Mouse (Mus musculus) splenic B cell, adult 2 months (primary cell): ENCODE data around the gene Zfp53.
"Not testable (repeated sequence)": the region's sequence is repeated elsewhere in the genome, so short reads cannot be mapped to it uniquely, and the experiment has no call there.

Experiments used
- DNase-seq: peaks from one replicate; pipeline ENCODE4 v3.0.0-alpha.2; 2011; ENCODE audit warnings: low read depth, low spot score
- H3K27me3 ChIP-seq: 2 replicates; pipeline ENCODE4 v1.6.1; 2012; ENCODE audit warnings: mild to moderate bottlenecking, low read length, moderate library complexity, mixed read lengths; ENCODE audit not compliant: control insufficient read depth, poor library complexity, insufficient read depth, severe bottlenecking
- H3K36me3 ChIP-seq: 2 replicates; pipeline ENCODE4 v1.6.1; 2012; ENCODE audit warnings: mild to moderate bottlenecking, low read length, moderate library complexity, mixed read lengths; ENCODE audit not compliant: control insufficient read depth, poor library complexity, insufficient read depth, severe bottlenecking

The Zfp53 gene

GRCm38 (mm10) chr17:21488760-21489499, at the start of gene Zfp53:
Zfp53 (plus strand) TSS chr17:21488998.
- peak; percentile 86 for DNase-seq

GRCm38 (mm10) chr17:21449669-21450068, 39.1 kb upstream of the Zfp53 start:
- Histone ChIP-seq H3K36me3 (peaks cover 5% of the 10 kb centered on the region), H3K27me3 (no peaks in the 10 kb centered on the region)
- peak; percentile 89 for DNase-seq

More at GRCm38 (mm10) chr17:21488760-21489499, at the start of gene Zfp53:
- Histone ChIP-seq H3K36me3 (peaks cover 3% of the 10 kb centered on the region; the same call in 1 of the 2 replicates), H3K27me3 (no peaks in the 10 kb centered on the region)

- H3K36me3 ChIP-seq = peaks cover 7% of the 10 kb centered on the region
- DNase-seq = peak; percentile 95
- no peaks in the 10 kb centered on the region for H3K27me3 ChIP-seq
These were observed 38.6 kb upstream of the Zfp53 start, which contains the start of gene Zfp51 for GRCm38 (mm10) chr17:21450138-21450704. Zfp51 (plus strand) TSS chr17:21450374.

GRCm38 (mm10) chr17:21463550-21463949, 25.2 kb upstream of the Zfp53 start:
- Histone ChIP-seq H3K27me3 (no peaks in the 10 kb centered on the region), H3K36me3 (peaks cover 16% of the 10 kb centered on the region)
- peak; percentile 37 for DNase-seq

GRCm38 (mm10) chr17:21472032-21472652, 16.7 kb upstream of the Zfp53 start:
- DNase-seq = no peak
- no peaks in the 10 kb centered on the region for H3K36me3 ChIP-seq
- no peaks in the 10 kb centered on the region for H3K27me3 ChIP-seq

GRCm38 (mm10) chr17:21472653-21473307, 16.0 kb upstream of the Zfp53 start:
- Histone ChIP-seq H3K27me3 (no peaks in the 10 kb centered on the region), H3K36me3 (no peaks in the 10 kb centered on the region)
- DNase-seq = no peak

- H3K36me3 ChIP-seq = no peaks in the 10 kb centered on the region
- no peak for DNase-seq
- no peaks in the 10 kb centered on the region for H3K27me3 ChIP-seq
These were observed 15.2 kb upstream of the Zfp53 start for GRCm38 (mm10) chr17:21473362-21474190.

- not testable (repeated sequence) for DNase-seq, H3K27me3 ChIP-seq, H3K36me3 ChIP-seq
These were observed 14.1 kb upstream of the Zfp53 start for GRCm38 (mm10) chr17:21474729-21475128.

- not testable (repeated sequence) for H3K27me3 ChIP-seq, DNase-seq, H3K36me3 ChIP-seq
These were observed 13.5 kb upstream of the Zfp53 start for GRCm38 (mm10) chr17:21475290-21475689.

GRCm38 (mm10) chr17:21476351-21476750, 12.4 kb upstream of the Zfp53 start:
- not testable (repeated sequence) for H3K36me3 ChIP-seq, H3K27me3 ChIP-seq, DNase-seq

GRCm38 (mm10) chr17:21478103-21478777, 10.6 kb upstream of the Zfp53 start:
- not testable (repeated sequence) for H3K36me3 ChIP-seq, H3K27me3 ChIP-seq
- peak; percentile 4 for DNase-seq

- H3K27me3 ChIP-seq = no peaks in the 10 kb centered on the region
- peaks cover 3% of the 10 kb centered on the region; the same call in 1 of the 2 replicates for H3K36me3 ChIP-seq
- no peak for DNase-seq
These were observed 753 bp downstream of the Zfp53 start for GRCm38 (mm10) chr17:21489500-21490001.

GRCm38 (mm10) chr17:21501365-21501764, 12.6 kb downstream of the Zfp53 start:
- H3K36me3 ChIP-seq = no peaks in the 10 kb centered on the region; the same call in 1 of the 2 replicates
- H3K27me3 ChIP-seq = no peaks in the 10 kb centered on the region
- DNase-seq = no peak
